Mouse (Mus musculus) forebrain, embryonic 15.5 days (tissue): ENCODE data around the gene Kif1bp. TPM values are rescaled to one million over a fixed set of nuclear protein-coding genes. Genes with fewer than 3 reads are reported as not detected.
"Not testable (repeated sequence)": the region's sequence is repeated elsewhere in the genome, so short reads cannot be mapped to it uniquely, and the experiment has no call there.

Experiments used
- ATAC-seq: fragments of 200-750 bp; cut with Nextera tagmentation; replicated peaks from 2 replicates; pipeline ENCODE4 v1.8.0; 2017; ENCODE audit warnings: mild to moderate bottlenecking, moderate TSS enrichment, moderate library complexity
- H3K27ac ChIP-seq: fragments of 300-500 bp; sonication (generic); replicated peaks from 2 replicates; pipeline ENCODE4 v1.5.1; 2015; ENCODE audit warnings: mild to moderate bottlenecking, inconsistent platforms
- H3K27me3 ChIP-seq: fragments of 300-500 bp; sonication (generic); 2 replicates; pipeline ENCODE4 v1.6.1; 2015; ENCODE audit warnings: inconsistent platforms
- H3K36me3 ChIP-seq: fragments of 300-500 bp; sonication (generic); 2 replicates; pipeline ENCODE4 v1.6.1; 2015; ENCODE audit warnings: mild to moderate bottlenecking, inconsistent platforms
- H3K4me1 ChIP-seq: fragments of 300-500 bp; sonication (generic); 2 replicates; pipeline ENCODE4 v1.6.1; 2015; ENCODE audit warnings: inconsistent platforms
- H3K4me2 ChIP-seq: fragments of 300-500 bp; sonication (generic); replicated peaks from 2 replicates; pipeline ENCODE4 v1.6.1; 2015; ENCODE audit warnings: mild to moderate bottlenecking, inconsistent platforms
- H3K4me3 ChIP-seq: fragments of 300-500 bp; sonication (generic); 2 replicates; pipeline ENCODE4 v1.5.1; 2015; ENCODE audit warnings: mild to moderate bottlenecking, inconsistent platforms
- H3K9ac ChIP-seq: fragments of 300-500 bp; sonication (generic); replicated peaks from 2 replicates; pipeline ENCODE4 v1.6.1; 2015; ENCODE audit warnings: mild to moderate bottlenecking, inconsistent platforms
- H3K9me3 ChIP-seq: fragments of 300-500 bp; sonication (generic); 2 replicates; pipeline ENCODE4 v1.6.1; 2016; ENCODE audit warnings: inconsistent platforms
- WGBS: fragments of 180-500 bp; shearing (Covaris S2); methylation state at CpG from one replicate; pipeline ENCODE4 v1.1.7; 2015; ENCODE audit warnings: mixed read lengths; 5-methylcytosine and 5-hydroxymethylcytosine counted together
- polyA plus RNA-seq: library from polyadenylated mRNA; unstranded; fragments of >200 nt; fragmentation: Nextera tagmentation; extraction: Ambion mirVana; gene quantifications from 2 replicates; pipeline ENCODE4 v1.2.1, GENCODE M21; 2015

Kif1bp gene
- polyA plus RNA-seq, 1 experiment from 2014 or later = 76.0 TPM

DNA sequence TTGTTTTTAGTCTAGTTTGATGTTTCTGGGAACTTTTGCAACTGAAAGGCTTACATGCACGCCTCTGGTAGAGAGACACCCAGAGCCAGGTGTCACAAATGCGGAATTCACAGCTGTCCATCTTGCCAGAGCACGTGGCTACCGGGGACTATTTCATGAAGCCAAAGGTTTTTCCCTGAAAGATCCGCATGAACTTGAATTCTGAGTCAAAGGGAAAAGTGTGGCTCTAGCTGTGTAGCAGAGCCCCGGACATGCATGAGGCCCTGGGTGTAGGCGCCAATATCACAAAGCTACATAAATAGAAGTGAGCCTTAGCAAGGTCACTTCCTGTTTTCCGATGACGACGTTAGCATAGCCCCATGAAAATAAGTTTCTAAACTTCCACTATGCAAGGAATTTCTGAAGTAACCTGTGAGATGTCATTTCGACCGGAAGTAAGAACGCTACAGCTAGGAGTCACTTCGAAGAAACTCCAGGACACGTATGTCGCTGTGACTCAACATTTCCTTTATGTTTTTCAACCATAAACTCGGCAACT, 72.2 kb downstream of the Kif1bp start:
- no peak overlapping the region for H3K4me2 ChIP-seq
- no peaks in the 10 kb centered on the region for H3K9me3 ChIP-seq
- H3K27me3 ChIP-seq = peaks cover 9% of the 10 kb centered on the region; the same call in 1 of the 2 replicates
- ATAC-seq = no peak
- H3K9ac ChIP-seq = no peak overlapping the region
- H3K36me3 ChIP-seq = no peaks in the 10 kb centered on the region
- peaks cover 3% of the 10 kb centered on the region; the same call in 1 of the 2 replicates for H3K4me1 ChIP-seq
- no peak overlapping the region for H3K27ac ChIP-seq
- 88% methylated on average over 17 of the region's 17 CpGs for WGBS
- no peak overlapping the region for H3K4me3 ChIP-seq

DNA sequence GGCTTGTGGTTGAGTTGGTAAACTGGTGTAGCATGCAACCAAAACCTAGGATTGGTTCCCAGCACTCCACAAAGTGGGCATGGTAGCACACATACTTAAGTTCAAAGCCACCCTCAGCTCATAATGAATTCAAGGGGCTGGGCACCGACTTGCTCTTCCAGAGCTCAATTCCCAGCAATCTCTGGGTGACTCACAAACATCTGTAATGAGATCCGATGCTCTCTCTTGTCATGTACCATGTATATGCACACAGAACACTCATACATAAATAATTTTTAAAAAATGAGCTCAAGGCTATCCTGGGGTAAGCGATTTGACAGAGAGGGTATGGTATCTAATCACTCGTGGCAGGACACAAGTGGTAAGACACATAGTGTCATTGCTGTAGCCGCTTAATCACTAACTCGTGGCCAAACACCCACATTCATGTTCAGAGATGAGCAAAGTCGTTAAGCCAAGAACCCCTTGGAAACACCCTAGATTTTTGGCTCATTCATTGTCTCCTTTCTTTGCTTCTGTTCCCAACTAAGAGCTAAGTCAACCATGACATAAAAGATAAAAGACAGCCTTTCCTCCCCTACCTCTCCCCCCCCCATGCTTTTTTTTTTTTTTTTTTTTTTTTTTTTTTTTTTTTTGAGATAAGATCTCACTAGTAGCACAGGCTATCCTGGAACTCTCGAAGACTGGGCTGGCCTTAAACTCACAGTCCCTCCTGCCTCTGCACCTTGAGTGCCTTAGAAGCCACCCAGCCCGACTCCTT, 72.9 kb downstream of the Kif1bp start:
- H3K4me1 ChIP-seq = peaks cover 3% of the 10 kb centered on the region; the same call in 1 of the 2 replicates
- no peak overlapping the region for H3K27ac ChIP-seq
- no peaks in the 10 kb centered on the region for H3K9me3 ChIP-seq
- peaks cover 9% of the 10 kb centered on the region; the same call in 1 of the 2 replicates for H3K27me3 ChIP-seq
- no peaks in the 10 kb centered on the region for H3K36me3 ChIP-seq
- 76% methylated on average over 9 of the region's 9 CpGs for WGBS
- no peak overlapping the region for H3K4me3 ChIP-seq
- no peak for ATAC-seq
- H3K9ac ChIP-seq = no peak overlapping the region
- no peak overlapping the region for H3K4me2 ChIP-seq

DNA sequence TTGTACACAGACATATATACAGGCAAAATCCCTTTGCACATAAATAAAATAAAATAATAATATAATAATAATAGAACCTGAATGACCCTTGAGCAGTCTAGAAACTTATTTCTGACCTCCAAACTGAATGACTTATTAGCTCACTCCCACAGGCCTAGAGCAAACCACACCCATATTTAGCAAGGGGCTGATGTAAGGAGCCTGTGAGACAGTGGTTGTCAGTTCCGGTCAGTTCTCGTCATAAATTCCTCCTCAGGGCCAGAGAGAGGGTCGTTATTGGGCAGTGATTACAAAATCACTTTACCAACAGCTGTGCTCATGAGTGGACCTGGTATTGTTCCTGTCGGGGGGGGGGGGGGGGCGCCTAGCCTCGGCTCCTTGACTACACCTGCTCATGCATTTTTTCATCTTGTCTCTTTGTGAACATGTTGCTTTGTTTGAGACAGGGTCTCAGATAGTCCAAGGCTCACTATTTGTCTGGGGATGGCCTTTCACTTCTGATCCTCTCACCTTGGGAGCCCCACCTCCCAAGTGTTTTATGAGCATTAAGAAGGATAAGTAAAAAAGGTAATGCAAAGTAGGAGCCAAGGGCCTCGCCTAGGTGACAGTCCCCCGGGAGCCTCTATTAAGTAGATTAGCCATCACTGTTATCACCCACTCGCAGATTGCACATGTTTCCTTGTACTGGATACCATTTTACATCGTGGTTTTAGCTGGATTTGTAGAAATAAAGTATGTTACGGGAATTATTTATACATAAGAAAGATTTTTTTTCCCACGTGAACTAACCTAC, 74.2 kb downstream of the Kif1bp start:
- no peak overlapping the region for H3K27ac ChIP-seq

DNA sequence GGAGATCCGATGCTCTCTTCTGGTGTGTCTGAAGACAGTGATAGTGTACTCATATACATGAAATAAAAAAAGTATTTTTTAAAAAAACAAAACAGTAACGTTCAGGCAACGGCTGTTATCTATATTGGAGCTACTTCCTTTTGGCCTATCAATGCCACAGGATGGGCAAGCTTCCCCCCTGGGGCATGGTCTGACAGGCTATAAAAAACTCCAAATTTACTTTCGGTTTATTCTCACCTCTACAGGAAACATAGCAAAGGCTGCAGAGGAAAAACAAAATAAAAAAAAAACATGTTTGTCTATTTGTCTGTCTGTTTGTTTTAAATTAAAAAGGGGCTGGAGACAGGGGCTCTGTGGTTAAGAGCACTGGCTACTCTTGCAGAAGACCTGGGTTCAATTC, 74.9 kb downstream of the Kif1bp start:
- Histone ChIP-seq H3K4me1 (peaks cover 1% of the 10 kb centered on the region; the same call in 1 of the 2 replicates), H3K4me2 (no peak overlapping the region), H3K27me3 (peaks cover 6% of the 10 kb centered on the region; the same call in 1 of the 2 replicates), H3K36me3 (no peaks in the 10 kb centered on the region), H3K9me3 (no peaks in the 10 kb centered on the region), H3K4me3 (no peak overlapping the region), H3K27ac (no peak overlapping the region), H3K9ac (no peak overlapping the region)
- ATAC-seq = no peak
- 83% methylated on average over 4 of the region's 4 CpGs for WGBS

More for the DNA sequence above, 74.2 kb downstream of the Kif1bp start:
- H3K36me3 ChIP-seq = no peaks in the 10 kb centered on the region
- no peak overlapping the region for H3K4me3 ChIP-seq
- no peak for ATAC-seq
- H3K9ac ChIP-seq = no peak overlapping the region
- WGBS = 69% methylated on average over 12 of the region's 12 CpGs
- peaks cover 7% of the 10 kb centered on the region; the same call in 1 of the 2 replicates for H3K27me3 ChIP-seq
- H3K4me2 ChIP-seq = no peak overlapping the region
- peaks cover 3% of the 10 kb centered on the region; the same call in 1 of the 2 replicates for H3K4me1 ChIP-seq
- no peaks in the 10 kb centered on the region for H3K9me3 ChIP-seq

DNA sequence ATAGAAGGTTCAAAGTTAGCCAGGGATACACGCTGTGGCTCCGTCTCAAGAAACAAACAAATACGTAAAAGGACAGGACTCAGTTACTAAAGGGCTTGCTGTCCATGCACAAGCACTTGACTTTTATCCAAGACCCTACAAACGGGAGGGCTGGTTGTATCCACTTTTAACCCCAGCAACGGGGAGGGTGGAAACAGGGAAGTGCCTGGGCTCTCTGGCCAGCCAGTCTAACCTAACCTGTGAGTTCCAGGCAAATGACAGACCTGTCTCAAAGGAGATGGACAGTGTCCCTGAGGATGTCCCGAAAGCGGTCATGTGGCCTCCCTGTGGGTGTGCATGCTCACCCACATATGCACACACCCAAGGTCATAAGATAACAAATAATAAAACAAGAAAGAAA, 76.3 kb downstream of the Kif1bp start:
- Histone ChIP-seq H3K4me3 (no peak overlapping the region), H3K4me2 (no peak overlapping the region), H3K9ac (no peak overlapping the region), H3K27ac (no peak overlapping the region), H3K36me3 (no peaks in the 10 kb centered on the region), H3K27me3 (peaks cover under 1% of the 10 kb centered on the region; the same call in 1 of the 2 replicates), H3K9me3 (no peaks in the 10 kb centered on the region), H3K4me1 (no peaks in the 10 kb centered on the region)
- ATAC-seq = no peak
- 84% methylated on average over 7 of the region's 7 CpGs for WGBS

DNA sequence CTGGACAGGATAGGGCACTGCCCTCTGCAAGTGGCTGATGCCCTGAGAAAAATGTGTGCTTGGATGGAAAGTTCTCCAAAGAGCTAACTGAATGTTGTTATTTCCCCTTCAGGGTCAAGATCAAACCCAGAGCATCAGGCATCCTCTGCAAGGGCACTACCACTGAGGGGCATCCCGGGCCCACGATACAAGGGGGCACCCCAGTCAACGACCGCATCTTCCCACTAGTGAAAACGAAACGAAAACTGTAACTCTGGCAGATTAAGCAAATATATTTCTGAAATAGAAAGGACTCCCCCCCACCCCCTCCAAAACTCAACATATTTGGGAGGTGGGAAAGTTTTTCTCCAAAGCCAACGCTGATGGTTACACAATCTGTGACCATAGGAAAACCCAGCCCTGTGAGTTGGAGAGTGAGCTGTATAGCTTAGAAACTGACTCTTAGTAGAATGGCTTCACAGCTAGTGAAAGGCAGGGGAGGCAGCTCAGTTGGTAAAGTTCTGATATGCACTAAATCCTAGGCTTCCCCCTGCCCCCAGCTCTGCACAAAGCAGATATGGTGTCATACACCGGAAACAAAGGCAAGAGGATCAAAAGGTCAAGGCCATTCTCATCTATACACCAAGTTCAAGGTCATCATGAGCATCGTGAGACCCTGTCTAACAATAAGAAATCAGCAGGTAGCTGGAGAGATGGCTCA, 77.2 kb downstream of the Kif1bp start:
- no peak overlapping the region for H3K27ac ChIP-seq
- ATAC-seq = no peak
- no peaks in the 10 kb centered on the region; the same call in 1 of the 2 replicates for H3K27me3 ChIP-seq
- H3K36me3 ChIP-seq = no peaks in the 10 kb centered on the region
- H3K9me3 ChIP-seq = no peaks in the 10 kb centered on the region
- WGBS = 89% methylated on average over 9 of the region's 9 CpGs
- no peak overlapping the region for H3K4me2 ChIP-seq
- H3K9ac ChIP-seq = no peak overlapping the region
- no peaks in the 10 kb centered on the region for H3K4me1 ChIP-seq
- no peak overlapping the region for H3K4me3 ChIP-seq

DNA sequence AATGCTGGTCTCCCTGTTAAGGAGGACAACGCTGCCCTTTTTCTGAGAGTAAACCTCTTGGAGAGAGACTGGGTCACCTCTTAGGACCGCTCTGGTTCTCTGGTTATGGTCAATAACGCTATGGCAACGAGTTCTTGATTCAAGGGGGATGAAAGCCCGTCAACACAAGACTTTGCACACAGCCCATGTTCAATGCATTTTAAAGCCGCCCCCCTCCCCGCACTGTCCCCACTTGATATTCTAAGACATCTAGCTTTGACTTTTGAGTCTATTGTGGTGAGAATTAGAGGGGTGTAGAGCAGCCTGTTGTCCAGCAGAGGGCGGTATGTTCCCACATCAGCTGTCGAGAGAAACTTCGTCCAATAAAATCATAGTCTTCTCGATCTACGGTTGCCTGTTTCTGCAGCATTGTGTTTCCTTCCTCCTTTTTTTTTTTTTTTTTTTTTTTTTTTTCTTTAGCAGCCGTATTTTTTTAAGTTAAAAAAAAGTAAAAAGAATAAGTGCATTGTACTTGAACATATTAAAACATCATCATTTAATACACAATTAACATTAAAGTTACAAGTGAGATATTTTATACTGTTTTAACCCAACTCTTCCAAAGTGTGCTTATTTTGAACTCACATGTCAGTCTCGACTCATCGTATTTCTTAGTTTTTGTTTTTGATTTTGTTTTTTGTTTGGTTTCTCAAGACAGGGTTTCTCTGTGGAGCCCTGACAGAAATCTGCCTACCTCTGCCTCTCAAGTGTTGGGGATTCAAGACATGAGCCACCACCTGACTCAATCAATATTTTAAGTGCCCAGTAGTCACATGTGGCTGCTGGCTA, 78.0 kb downstream of the Kif1bp start:
- H3K36me3 ChIP-seq = no peaks in the 10 kb centered on the region
- WGBS = 25% methylated on average over 15 of the region's 15 CpGs
- no peaks in the 10 kb centered on the region for H3K4me1 ChIP-seq
- H3K27me3 ChIP-seq = no peaks in the 10 kb centered on the region; the same call in 1 of the 2 replicates
- H3K9ac ChIP-seq = no peak overlapping the region
- H3K27ac ChIP-seq = no peak overlapping the region
- no peaks in the 10 kb centered on the region for H3K9me3 ChIP-seq
- no peak overlapping the region for H3K4me3 ChIP-seq
- ATAC-seq = peak; percentile 53; the same call in 1 of the 2 replicates
- H3K4me2 ChIP-seq = no peak overlapping the region; the same call in 1 of the 2 replicates

DNA sequence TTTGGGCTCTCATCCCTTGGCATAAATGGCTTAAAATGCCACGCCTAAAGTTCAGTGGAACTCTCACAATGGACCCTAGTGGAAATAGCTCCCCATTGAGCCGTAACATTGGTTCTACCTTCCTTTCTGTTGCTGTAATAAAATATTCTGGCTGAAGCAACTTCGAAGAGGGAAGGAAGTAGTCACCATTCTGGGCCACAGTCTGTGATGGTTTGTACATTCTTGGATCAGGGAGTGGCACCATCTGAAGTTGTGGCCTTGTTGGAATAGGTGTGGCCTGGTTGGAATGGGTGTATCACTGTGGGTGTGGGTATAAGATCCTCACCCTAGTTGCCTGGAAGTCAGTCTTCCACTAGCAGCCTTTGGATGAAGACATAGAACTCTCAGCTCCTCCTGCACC, 86.6 kb downstream of the Kif1bp start:
- not testable (repeated sequence) for H3K4me3 ChIP-seq, H3K27ac ChIP-seq, H3K4me1 ChIP-seq, H3K9ac ChIP-seq, H3K27me3 ChIP-seq, ATAC-seq, H3K4me2 ChIP-seq, H3K9me3 ChIP-seq, H3K36me3 ChIP-seq
- 83% methylated on average over 3 of the region's 3 CpGs for WGBS

Other genes with a start within 250 kb of the Kif1bp start
- gene Hk1, start 198.5 kb downstream of the Kif1bp start, polyA plus RNA-seq = 78.9 and 86.2 TPM in 2 replicates
- 0.24 and 0.36 TPM in 2 replicates for gene Hkdc1, start 156.0 kb downstream of the Kif1bp start, polyA plus RNA-seq
- gene 4930507D05Rik, start 129.0 kb downstream of the Kif1bp start, polyA plus RNA-seq = 1.0 and 1.1 TPM in 2 replicates
- gene Supv3l1, start 128.7 kb downstream of the Kif1bp start, polyA plus RNA-seq = 21.3 and 23.5 TPM in 2 replicates
- gene Vps26a, start 91.7 kb downstream of the Kif1bp start, polyA plus RNA-seq = 76.1 and 78.8 TPM in 2 replicates
- gene Srgn, start 51.0 kb downstream of the Kif1bp start, polyA plus RNA-seq = 5.5 and 6.4 TPM in 2 replicates
- 19.0 and 21.6 TPM in 2 replicates for gene Ddx21, start 23.8 kb upstream of the Kif1bp start, polyA plus RNA-seq
- 107 and 108 TPM in 2 replicates for gene Ddx50, start 72.8 kb upstream of the Kif1bp start, polyA plus RNA-seq
- gene Stox1, start 147.7 kb upstream of the Kif1bp start, polyA plus RNA-seq = 2.3 and 2.5 TPM in 2 replicates
- 119 and 135 TPM in 2 replicates for gene Ccar1, start 213.8 kb upstream of the Kif1bp start, polyA plus RNA-seq